Mouse (Mus musculus) urinary bladder, postnatal 36 days (tissue): ENCODE results near the gene 1810062G17Rik.
A peak's percentile ranks its signal among the peaks of the same experiment; 100 is the strongest.

Source experiments
- DNase-seq, 2 experiments: peaks; one replicate each; pipeline ENCODE4 v3.0.0; 2022; ENCODE audit warnings: low spot score in 2 of 2, mixed read lengths in 1 of 2

Gene 1810062G17Rik

DNA sequence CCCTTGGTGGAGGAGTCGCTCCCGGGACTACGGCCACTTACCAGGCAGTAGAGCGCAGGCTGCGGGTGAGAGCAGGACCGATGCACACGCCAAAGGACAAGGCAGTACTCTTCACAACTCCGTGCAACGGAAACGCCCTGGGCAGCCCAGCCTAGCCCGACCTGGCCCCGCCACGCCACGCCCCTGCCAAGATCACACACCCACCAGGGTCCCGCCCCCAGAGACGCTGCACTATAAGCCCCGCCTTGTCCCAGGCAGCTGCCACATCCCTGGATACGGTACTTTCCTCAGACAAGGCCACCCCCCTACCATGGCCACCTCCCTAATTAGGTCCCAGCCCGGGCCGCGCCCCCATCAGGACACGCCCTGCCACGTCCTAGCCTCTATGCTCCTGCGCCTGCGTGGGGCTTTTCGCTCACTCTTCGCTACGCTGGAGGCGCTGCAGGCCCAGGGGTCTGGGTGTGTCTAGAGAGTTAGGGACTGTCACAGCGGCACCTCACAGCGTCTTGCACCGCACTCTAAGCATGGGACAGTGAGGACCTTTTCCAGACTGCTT is at the start of gene 1810062G17Rik, which contains the start of gene Anxa5:
Gene 1810062G17Rik (plus strand): TSS at position 406 of the 556 bp plus-strand sequence.
Gene Anxa5 (minus strand): TSS at position 363 of the 556 bp plus-strand sequence.
- DNase-seq: peak; percentile 96 to 99

DNA sequence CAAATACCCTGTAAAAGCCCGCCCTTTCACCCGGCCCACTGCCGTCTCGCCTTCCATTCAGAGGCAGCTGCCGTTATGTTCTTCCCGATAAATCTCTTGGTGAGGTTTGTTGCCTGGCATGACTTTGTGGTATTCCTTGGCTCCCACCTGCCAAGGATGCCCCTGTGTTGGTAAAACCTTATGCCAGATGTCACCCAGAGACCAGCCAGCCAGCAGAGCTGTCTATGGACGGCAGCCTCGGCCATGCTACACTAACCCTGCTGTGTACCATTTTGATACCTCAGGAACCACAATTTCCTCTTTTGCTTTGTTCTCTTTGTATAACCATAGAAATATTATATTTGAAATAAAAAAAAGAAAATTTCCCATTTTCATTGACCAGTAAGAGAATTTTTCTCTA is 48.4 kb upstream of the 1810062G17Rik start:
- no peak for DNase-seq

GRCm38 (mm10) chr3:36430360-36430759 is 45.4 kb upstream of the 1810062G17Rik start:
- no peak for DNase-seq

DNA sequence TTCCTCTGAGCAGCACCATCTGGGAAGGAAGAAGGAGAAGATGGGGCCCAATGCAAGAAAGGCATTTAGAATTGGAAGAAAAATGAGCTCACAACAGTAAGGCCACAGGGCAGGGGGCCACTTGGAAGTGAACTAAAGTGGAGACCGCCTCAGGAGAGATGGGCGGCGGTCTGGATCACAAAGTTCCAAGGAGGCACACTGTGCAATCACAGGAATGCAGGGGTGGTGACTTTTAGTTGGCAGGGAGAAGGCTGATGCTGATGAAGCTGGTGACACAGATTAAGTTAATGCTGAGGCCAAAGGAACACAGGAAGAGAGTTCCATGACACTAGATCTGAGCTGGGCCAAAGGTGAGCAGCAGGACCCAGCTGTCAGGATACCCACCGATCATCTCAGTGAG is 35.5 kb upstream of the 1810062G17Rik start:
- DNase-seq: no peak

GRCm38 (mm10) chr3:36442426-36442825 is 33.3 kb upstream of the 1810062G17Rik start:
- DNase-seq: no peak

DNA sequence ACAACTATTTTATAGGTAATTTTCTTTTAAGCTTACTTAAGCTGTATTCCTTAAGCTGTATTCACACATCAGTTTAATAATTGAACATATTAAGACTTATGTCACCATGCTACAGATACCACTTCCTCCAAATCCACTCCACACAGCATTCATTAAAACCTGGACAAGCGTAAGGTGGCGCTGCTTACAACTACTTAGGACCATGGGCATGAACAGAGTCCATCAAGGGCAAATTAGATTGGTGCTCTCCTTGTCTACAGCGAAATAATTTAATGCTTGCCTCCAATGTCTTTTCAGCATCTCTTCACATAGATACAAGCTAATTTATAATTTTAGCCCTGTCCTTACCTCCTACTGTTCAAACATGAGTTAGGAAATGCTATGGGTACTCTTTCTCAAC is 29.7 kb upstream of the 1810062G17Rik start:
- no peak for DNase-seq

DNA sequence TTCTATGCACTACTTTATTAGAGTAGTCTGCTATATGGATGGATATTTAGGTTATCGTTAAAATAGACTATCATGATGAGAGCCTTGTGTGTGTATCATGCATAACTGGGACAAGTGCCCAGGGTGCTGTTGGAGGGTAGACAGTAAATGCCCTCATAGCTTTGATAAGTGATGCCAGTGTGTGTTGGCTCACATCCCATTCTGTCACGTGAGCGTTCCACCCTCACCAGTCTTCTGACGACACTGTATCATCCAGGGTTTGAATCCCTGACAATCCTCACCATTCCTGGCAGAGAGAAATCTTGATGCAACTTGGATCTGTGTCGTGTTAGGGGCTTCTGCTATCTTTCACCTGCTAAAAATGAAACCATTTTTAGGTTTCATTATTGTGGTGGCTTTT is 29.2 kb upstream of the 1810062G17Rik start:
- no peak for DNase-seq

DNA sequence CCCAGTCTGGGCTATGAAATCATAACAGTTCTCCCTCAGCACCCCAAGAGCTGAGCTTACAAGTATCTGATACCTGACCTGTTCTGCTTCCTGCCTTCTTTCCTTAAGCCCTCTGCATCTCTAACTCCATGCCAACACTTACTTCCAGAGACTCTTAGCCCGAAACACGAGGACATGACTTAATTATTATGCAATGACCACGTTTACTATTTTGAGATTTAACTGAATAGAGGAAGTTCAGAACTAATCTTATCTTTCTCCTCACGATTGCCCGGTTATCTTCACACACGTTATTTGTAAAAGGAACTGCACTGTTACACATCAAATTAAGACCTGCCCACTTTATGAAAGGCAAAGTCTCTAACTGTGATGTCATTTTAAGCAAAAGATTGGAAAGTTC is 28.8 kb upstream of the 1810062G17Rik start:
- no peak for DNase-seq

DNA sequence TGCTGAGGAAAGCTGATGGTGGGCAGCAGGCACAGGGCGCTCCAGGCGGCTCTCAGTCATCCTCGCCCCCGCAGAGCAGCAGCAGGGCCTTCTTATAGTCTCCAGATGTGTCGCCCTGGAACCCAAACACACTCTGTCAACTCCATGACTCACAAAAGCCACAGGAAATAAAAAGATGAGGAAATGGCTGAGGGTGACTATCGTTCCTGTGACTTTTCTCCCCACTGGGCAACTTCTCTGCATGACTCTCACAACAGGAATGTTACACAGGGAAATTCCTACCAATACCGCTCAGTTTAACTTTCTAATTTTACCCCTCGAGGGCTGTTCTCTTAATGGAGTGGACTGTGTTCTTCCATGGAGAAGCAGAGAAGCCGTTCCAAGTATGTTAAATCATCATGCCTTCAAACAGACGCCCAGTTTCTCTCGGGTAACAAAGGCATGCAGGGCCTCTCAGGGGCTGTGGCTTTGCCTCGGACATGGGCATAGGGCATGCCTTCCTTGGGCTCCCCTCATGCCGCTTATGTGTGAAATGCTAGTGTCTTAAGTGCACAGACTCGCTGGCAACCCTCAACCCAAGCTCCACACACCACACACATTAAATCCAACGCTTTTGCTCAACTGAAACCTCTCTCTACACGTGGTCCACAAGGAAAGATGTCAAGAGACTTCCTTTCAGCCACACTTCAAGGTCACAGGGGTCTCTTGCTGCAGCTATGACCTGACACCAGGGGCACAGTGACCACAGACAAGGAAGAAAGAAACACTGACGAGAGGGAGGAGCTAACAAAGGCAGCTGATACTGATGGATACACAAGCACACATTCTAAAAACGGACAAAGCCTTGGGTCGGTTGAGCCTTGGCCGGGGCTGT is 26.2 kb upstream of the 1810062G17Rik start:
- peak in 1 of 2 experiments; percentile 17 for DNase-seq

GRCm38 (mm10) chr3:36452502-36452901 is 23.2 kb upstream of the 1810062G17Rik start:
- no peak for DNase-seq

DNA sequence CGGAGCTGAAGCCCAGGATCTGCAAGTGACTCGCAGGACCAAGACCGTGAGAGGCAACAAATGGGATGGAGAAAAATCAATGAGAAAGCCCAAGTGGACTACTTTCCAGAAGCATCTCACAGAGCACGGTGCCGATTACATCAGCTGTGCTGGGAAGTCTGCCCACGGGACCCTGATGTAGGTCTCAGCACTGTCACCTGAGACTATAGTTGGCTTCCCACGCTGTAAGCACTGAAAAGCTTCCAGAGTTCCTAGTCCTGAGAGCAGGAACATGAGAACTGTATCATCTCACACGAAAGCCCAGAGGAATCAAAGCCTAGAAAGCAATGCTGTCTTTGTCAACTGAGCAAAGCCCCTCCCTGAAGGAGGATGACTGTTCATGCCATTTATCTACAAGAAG is 20.6 kb upstream of the 1810062G17Rik start:
- no peak for DNase-seq

GRCm38 (mm10) chr3:36455566-36455965 is 20.2 kb upstream of the 1810062G17Rik start:
- no peak for DNase-seq

DNA sequence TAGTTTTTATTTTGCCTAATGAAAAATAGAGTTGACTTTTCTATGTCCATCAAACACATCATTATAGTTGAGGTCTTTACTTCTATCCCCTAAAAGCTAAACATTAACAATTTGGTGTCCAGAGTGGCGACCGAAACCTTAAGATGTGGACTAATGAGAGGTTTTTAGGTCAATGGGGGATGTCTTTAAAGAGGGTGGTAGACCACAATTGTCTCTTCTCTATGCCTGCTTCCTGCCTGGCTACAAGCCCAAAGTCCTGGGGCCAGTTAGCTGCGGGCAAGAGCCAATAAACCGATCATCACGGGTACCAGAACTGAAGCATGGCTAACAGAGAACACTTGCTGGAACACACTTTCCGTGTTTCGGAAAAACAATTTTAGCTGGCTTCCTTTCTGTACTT is 15.0 kb upstream of the 1810062G17Rik start:
- no peak for DNase-seq

DNA sequence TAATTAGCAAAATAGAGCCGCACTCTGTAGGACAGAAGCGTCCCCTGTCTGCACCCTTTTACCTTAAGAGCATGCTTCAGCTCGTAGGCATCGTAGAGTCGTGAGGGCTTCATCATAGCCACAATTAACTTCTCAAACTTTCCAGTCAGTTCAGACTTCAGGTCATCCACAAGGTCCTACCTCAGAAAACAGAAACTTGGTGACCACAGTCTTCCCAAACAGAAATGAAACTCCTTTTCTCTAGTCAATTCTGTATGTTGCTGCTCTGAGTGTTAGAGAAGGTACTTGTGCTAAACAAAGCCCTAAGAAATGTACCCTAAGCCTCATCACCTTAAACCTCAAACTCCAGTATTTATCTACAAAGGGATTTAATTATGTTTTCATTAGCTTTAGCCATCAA is 13.9 kb upstream of the 1810062G17Rik start:
- DNase-seq: no peak

GRCm38 (mm10) chr3:36462348-36462747 is 13.4 kb upstream of the 1810062G17Rik start:
- no peak for DNase-seq

DNA sequence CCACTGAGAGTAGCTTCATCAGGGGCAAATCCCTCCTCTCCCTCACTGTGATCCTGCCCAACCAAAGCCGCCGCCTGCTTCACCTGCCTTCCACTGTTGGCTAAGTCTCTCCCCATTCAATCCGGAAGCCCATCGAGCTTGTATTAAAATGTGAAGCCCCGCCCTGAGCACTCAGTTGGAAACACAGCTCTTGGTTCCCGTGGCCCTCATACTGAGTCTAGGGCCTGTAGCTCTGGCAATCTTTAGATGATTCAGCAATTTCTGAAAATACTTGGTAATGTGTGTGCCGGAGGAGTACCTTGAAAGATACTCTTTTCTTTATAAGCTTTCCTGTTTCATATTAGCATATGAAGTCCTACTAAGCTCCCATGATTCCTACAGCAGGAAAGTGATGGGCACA is 10.2 kb upstream of the 1810062G17Rik start:
- DNase-seq: no peak

DNA sequence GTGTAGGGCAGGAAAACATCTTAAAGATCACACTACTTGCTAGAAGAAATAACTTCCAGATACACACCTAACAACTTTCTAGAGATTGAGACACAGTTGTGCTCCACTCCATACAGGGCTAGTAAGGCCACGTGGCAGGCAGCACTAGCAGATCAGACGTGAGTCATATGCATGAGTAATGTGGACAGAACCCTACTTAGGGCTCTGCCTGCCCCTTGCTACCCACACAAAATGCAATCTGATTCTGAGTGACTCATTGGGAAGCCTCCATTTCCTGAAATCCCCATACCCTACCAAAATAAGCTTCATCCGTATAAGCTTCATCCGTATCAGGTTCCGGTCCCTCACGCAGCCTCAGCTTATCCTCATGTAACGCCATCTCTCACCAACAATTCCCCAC is 8.1 kb upstream of the 1810062G17Rik start:
- peak in 1 of 2 experiments; percentile 43 for DNase-seq

- DNase-seq: no peak
Measured at GRCm38 (mm10) chr3:36468871-36469270, 6.9 kb upstream of the 1810062G17Rik start.

DNA sequence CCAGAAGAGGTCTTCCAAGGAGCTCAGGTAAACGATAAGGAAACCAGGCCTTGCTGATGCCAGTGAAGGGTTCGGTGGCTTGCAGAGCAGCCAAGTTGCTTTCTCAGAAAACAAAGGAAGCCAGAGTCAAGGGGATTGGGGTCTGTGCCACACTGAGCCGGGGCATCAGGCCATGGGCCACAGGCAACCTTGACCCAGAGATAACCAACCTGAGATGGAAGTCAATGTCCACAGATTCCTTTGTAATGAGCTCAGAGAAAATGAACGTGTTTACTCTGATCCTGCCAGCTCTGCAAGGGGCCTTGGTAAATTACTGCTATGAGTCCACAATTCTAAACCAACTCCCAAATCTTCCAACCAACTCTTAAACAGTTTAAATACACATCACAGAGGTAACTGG is 3.9 kb upstream of the 1810062G17Rik start:
- no peak for DNase-seq

DNA sequence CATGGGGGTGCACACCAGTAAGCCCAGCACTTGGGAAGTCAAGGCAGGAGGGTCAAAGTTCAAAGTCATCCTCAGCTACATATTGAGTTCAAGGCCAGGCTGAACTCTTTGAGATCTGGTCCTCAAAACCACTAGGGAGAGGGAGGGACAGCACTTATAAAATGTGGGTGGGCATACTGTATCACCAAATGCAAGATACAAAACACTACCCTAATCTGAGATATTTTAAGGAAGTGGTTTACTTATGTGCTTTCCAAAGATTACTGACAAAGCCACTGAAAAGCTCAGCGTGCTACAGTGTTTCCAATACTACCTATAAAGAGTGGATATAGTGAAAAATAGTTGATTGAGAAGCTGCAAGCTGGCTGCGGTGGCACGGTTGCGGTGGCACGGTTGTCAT is 2.5 kb upstream of the 1810062G17Rik start:
- DNase-seq: no peak

DNA sequence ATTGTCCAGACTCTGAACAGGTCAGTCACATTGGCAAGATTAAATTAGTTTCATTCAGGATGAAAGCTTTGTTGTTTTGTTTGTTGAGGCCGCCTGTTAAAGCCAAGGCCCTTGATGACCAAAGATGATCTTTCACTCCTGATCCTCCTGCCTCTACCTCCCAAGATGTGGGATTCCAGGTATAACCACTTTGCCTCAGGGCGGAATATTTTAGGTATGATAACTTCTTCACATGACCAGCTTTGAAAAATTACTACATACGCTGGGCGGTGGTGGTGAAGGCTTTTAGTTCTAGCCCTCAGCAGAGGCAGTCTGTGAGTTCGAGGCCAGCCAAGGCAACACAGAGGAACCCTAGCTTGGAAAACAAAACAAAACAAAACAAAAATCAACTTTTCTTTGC is 1.3 kb upstream of the 1810062G17Rik start:
- DNase-seq: no peak

- DNase-seq: peak; percentile 30 to 51
Measured at GRCm38 (mm10) chr3:36474938-36475483, 726 bp upstream of the 1810062G17Rik start.
